Mouse (Mus musculus) E14TG2a.4 (cell line): Measurements from ENCODE around the gene Kcnj8.
"Not testable (repeated sequence)": the region's sequence is repeated elsewhere in the genome, so short reads cannot be mapped to it uniquely, and the experiment has no call there.

ENCODE experiments used
- H3K27me3 ChIP-seq: 2 replicates; pipeline ENCODE4 v1.6.1; 2014; ENCODE audit warnings: low read length, control low read depth; ENCODE audit not compliant: insufficient read depth
- H3K36me3 ChIP-seq: 2 replicates; pipeline ENCODE4 v1.6.1; 2014; ENCODE audit warnings: low read length, control low read depth; ENCODE audit not compliant: insufficient read depth
- H3K4me1 ChIP-seq: replicated peaks from 2 replicates; pipeline ENCODE4 v1.6.1; 2014; ENCODE audit warnings: low read depth, low read length, control low read depth
- H3K4me3 ChIP-seq: replicated peaks from 2 replicates; pipeline ENCODE4 v1.5.1; 2014; ENCODE audit warnings: mild to moderate bottlenecking, low read length
- H3K9me3 ChIP-seq: 2 replicates; pipeline ENCODE4 v1.6.1; 2014; ENCODE audit warnings: low read length, control low read depth
- CTCF ChIP-seq: conservative IDR thresholded peaks from 2 replicates; pipeline ENCODE4 v1.5.1; 2014; ENCODE audit warnings: low read length
- NANOG ChIP-seq: IDR thresholded peaks from 2 replicates; pipeline ENCODE4 v1.6.1; 2014; ENCODE audit warnings: borderline replicate concordance, low read length, mixed read lengths
- POU5F1 ChIP-seq: IDR thresholded peaks from 2 replicates; pipeline ENCODE4 v1.6.1; 2014; ENCODE audit warnings: low read length, borderline replicate concordance

Kcnj8 gene

GRCm38 (mm10) chr6:142530378-142530777 is 41.0 kb downstream of the Kcnj8 start:
- H3K36me3 ChIP-seq: no peaks in the 10 kb centered on the region
- no peaks in the 10 kb centered on the region; the same call in 1 of the 2 replicates for H3K4me1 ChIP-seq
- no peak for TF ChIP-seq NANOG
- TF ChIP-seq CTCF: no peak
- TF ChIP-seq POU5F1: no peak
- H3K27me3 ChIP-seq: no peaks in the 10 kb centered on the region
- H3K4me3 ChIP-seq: no peak overlapping the region
- H3K9me3 ChIP-seq: no peaks in the 10 kb centered on the region

DNA sequence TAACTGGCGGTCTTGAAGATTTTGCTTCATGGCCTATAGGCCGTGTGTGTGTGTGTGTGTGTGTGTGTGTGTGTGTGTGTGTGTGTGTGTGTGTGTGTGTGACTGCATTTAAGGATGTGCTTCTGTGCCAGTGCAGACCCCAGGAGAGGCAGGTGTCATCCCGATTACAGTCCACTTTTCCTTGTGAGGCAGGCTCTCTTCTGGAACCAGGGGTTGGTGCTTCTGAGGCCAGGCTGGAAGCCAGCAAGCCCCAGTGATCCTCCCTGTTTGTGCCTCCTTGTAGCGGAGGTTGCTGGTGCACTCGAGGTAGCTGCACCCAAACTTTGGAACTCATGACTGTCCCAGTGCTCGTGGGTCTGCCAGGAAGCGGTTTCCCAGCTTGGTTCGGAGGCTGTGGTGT is 41.7 kb downstream of the Kcnj8 start:
- H3K4me3 ChIP-seq: no peak overlapping the region
- no peak for TF ChIP-seq CTCF
- no peaks in the 10 kb centered on the region for H3K9me3 ChIP-seq
- no peaks in the 10 kb centered on the region for H3K36me3 ChIP-seq
- no peaks in the 10 kb centered on the region for H3K27me3 ChIP-seq
- H3K4me1 ChIP-seq: no peaks in the 10 kb centered on the region; the same call in 1 of the 2 replicates

DNA sequence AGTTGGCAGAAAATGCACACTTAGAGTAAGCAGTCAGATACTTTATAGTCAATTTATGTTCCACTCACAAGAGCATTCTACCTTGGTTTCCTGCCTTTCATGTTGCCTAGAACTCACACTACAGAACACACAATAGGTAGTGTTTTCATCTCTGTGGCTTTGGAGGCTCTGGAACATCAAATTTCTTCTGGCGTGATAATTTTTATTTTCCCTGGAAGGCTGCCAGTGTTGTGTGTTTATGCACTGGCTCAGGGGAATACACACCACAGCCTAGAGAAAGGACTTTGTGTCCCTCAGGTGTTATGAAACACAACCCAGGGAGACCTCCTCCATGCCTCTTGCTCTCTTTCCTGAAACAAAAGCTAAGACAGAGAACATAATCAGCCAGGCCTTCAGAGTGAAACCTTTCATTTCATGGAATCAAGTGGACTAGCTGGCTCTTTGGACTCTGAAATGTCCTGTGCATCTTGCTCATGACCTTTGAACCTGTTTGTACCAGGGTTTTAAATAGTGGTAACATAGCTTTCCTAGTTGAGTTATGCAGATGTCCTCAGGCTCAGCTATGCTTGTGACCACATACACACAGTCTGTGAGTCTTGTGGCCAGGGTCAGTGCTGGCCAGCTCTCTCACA is 43.4 kb downstream of the Kcnj8 start:
- Histone ChIP-seq H3K4me1 (no peaks in the 10 kb centered on the region; the same call in 1 of the 2 replicates), H3K36me3 (no peaks in the 10 kb centered on the region), H3K27me3 (no peaks in the 10 kb centered on the region), H3K9me3 (no peaks in the 10 kb centered on the region), H3K4me3 (no peak overlapping the region)
- TF ChIP-seq NANOG: no peak

DNA sequence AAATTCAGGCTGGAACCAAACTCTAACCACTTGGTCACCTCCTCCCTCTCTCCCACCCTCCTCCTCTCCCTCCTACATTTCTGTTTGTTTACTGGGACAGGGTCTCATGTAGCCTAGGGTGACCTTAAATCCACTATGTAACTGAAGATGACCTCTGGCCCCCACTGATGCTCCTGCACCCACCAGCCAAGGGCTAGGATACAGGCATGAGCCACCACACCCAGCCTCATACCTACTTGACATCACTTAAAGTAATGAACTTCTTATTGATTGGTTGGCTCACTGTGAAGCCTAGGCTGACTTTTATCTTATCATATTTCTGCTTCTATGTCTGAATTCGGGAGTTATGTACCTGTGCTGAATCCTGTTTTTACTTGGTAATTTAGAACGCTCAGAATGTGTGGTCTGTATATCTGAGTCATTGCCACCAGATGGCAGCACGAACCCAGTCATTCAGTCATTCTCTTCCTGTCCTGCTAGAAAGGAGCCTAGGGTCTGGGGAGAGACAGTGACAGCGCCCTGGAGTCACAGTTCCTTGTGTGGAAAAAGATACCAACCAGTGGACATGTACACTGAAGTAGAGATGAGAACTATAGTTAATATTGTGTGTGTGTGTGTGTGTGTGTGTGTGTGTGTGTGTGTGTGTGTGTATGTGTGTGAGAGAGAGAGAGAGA is 46.6 kb downstream of the Kcnj8 start:
- no peaks in the 10 kb centered on the region for H3K27me3 ChIP-seq
- no peaks in the 10 kb centered on the region for H3K4me1 ChIP-seq
- H3K9me3 ChIP-seq: no peaks in the 10 kb centered on the region
- H3K4me3 ChIP-seq: no peak overlapping the region
- TF ChIP-seq NANOG (no peak), POU5F1 (no peak), CTCF (peak; percentile 42)
- no peaks in the 10 kb centered on the region for H3K36me3 ChIP-seq

DNA sequence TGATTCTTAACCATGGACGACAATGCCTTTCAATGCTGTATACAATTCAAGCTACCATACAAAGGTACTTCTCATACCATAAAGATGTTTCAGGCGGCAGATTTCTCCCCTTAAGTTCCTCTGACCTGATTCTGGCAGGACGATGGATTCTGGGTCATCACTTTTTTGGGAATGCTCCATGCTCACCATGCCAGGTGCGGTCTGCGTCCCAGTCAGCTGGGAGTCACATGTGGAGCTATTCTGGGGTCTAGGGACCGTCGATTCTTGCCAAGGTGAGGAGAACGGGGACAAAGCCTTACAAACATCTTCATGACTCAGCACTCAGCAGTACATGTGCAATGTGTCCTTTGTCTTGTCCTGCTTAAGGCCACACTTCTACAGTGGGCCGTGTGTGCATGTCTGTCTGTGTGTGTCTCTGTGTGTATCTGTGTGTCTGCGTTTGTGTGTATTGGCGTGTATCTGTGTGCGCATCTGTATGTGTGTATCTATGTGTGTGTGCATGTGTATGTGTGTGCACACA is 49.8 kb downstream of the Kcnj8 start:
- H3K4me3 ChIP-seq: no peak overlapping the region
- no peaks in the 10 kb centered on the region for H3K27me3 ChIP-seq
- H3K9me3 ChIP-seq: no peaks in the 10 kb centered on the region
- no peak for TF ChIP-seq NANOG
- no peak for TF ChIP-seq CTCF
- TF ChIP-seq POU5F1: no peak
- no peaks in the 10 kb centered on the region for H3K4me1 ChIP-seq
- no peaks in the 10 kb centered on the region for H3K36me3 ChIP-seq

DNA sequence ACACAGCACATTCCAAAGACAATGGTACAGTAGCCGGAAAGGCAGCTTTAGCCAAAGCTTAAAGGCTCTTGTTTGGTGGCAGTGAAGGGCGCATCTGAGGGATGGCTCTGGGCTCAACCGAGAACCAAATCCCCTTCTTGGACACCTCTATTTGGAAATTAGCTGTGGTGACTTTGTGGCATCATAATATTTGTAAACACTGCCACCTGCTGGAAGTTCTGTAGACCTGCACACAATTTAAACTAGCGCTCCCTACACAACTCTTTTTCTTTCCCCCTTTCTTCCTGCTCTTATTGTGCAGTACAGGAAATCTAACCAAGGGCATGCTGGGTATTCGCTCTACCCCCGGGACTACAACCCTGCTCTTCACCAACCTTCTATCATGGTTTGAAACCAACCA is 52.3 kb downstream of the Kcnj8 start:
- peaks cover 7% of the 10 kb centered on the region for H3K4me1 ChIP-seq
- H3K4me3 ChIP-seq: no peak overlapping the region
- H3K36me3 ChIP-seq: no peaks in the 10 kb centered on the region
- no peak for TF ChIP-seq POU5F1
- peak; percentile 71 for TF ChIP-seq CTCF
- H3K27me3 ChIP-seq: no peaks in the 10 kb centered on the region
- no peaks in the 10 kb centered on the region for H3K9me3 ChIP-seq

DNA sequence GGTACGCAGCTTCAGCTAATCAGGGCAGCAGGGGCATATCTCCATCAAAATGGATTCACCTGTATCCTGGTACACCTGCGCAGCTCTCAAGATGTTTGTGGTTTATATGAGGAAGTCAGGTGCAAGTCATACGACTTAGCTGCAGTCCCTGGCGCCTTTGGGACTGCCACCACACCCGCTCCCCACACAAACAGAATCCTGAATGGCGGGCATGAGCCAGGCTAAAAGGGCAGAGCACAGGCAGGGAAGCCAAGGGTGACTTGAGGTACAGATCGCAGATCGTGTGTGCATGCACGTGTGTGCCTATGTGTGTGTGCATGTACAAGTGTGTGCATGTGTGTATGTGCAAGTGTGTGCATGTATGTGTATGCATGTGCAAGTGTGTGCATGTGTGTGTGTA is 56.0 kb downstream of the Kcnj8 start:
- H3K36me3 ChIP-seq, H3K4me3 ChIP-seq, H3K9me3 ChIP-seq, H3K27me3 ChIP-seq: not testable (repeated sequence)
- H3K4me1 ChIP-seq: peaks cover 37% of the 10 kb centered on the region

DNA sequence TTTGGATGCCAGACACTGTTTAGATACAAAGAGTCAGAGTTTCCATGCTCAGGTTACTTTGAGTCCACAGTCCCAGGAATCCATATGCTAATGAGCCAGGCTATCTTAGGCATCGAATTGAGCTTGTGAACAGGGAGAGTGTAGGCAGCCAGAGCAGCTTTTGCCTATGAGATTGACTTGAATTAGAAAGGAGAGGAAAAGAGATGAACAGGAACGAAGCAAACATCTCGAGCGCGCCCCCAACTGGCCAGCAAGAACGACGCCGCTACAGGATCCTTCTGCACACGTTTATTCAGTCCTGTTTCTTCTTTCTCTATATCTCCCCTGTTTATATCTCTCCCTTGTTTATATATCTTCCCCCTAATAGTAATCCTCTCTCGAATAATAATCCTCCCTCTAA is 56.5 kb downstream of the Kcnj8 start:
- H3K27me3 ChIP-seq: no peaks in the 10 kb centered on the region
- H3K9me3 ChIP-seq: no peaks in the 10 kb centered on the region
- TF ChIP-seq POU5F1 (no peak), NANOG (no peak), CTCF (no peak; the same call in 1 of the 2 replicates)

More for the DNA sequence above, 56.5 kb downstream of the Kcnj8 start:
- no peak overlapping the region for H3K4me3 ChIP-seq
- no peaks in the 10 kb centered on the region for H3K36me3 ChIP-seq
- H3K4me1 ChIP-seq: peaks cover 42% of the 10 kb centered on the region
